Mouse (Mus musculus) erythroblast, embryonic 14.5 days (primary cell): Measurements from ENCODE around the gene Trim26.

Source experiments
- GATA1 ChIP-seq: IDR thresholded peaks from 2 replicates; pipeline ENCODE4 v1.6.1; 2012; ENCODE audit warnings: low read length, inconsistent platforms, mixed read lengths
- TAL1 ChIP-seq: IDR thresholded peaks from 3 replicates; pipeline ENCODE4 v1.6.1; 2012; ENCODE audit warnings: low read length, inconsistent platforms, mixed read lengths

DNA sequence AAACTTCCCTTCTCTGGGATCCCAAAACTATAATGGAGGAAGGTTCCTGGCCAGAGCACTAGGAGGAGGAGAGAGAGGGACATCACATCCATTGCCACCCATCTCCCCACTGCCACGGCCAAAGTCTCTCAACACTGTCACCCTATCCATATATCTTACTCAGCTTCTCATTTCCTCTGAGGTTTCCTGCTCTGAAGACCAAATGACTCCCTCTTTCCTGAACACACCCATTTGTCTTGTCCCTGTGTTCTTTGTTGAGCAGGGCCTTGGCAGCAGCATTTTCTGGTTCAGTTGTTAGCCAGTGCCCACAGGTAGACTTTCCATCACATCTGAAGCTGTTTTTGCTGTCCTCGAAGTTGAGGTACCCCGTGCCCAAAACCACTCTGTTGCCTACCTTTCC is 21.2 kb downstream of the Trim26 start:
- TF ChIP-seq GATA1 (no peak), TAL1 (no peak)
